Comparison of ENCODE assay signal across 15 mouse cellular contexts in the genomic region with DNA sequence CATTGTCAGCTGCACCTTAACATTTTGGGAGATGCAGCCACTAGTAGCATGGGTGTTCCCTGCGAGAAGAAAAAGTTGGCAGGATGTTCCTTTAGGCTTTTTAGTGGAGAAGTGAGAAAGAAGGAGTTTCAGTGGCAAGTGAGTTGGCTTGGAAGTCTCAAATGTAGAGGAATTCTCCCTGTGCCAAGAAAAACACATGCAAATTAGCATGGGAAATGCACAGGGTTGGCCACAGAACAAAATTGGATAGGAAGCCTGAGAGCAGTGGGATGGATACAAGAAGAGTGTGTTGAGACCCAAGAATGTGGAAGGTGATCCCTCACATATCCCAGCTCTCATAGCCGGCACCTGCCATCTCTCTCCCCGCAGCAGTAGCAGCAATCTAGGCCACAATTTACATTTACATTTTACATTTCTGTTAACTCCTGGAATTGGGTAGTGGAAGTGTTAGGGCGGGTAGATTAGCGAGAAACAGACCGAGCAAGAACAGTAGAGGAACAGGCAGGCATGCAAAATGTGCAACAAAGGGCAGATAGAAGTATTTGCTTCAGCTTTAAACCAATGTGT.
DNase-seq lines count a peak whose midpoint lies in the region; ATAC-seq lines count a peak whose summit lies in the region.
"Had no signal": no experiment of that assay in that cellular context is flagged by ENCODE, and none has a peak within 500 bp of the region (broad histone marks: within the 10 kb centered on the region; RNA-seq: fewer than 3 reads in every experiment).

No protein-coding gene starts in this region.

- intact Hi-C loops in left cerebral cortex, postnatal 36 days (cut with DNase I) = no loop called here

- 51% methylated on average over 6 of the region's 6 CpGs for whole genome bisulfite sequencing in forebrain, embryonic 15.5 days
- WGBS in forebrain, embryonic 12.5 days = 88% methylated on average over 6 of the region's 6 CpGs
- 72% methylated on average over 6 of the region's 6 CpGs for WGBS in kidney, embryonic 15.5 days
- 76% methylated on average over 6 of the region's 6 CpGs for WGBS in neural tube, embryonic 13.5 days

- no peaks in the 10 kb centered on the region for H3K27me3 ChIP-seq in forebrain, embryonic 15.5 days
- H3K27me3 ChIP-seq in forebrain, embryonic 12.5 days = 0 out of 2 replicates have a peak, but pooled peaks cover 4% of the 10 kb centered on the region
- no peaks in the 10 kb centered on the region for H3K27me3 ChIP-seq in kidney, embryonic 15.5 days
- H3K27me3 ChIP-seq in neural tube, embryonic 13.5 days = peaks cover 7% of the 10 kb centered on the region; the same call in 1 of the 2 replicates
- H3K27me3 ChIP-seq: liver, embryonic 15.5 days had no signal

- no peaks in the 10 kb centered on the region for H3K9me3 ChIP-seq in forebrain, embryonic 15.5 days
- H3K9me3 ChIP-seq in forebrain, embryonic 12.5 days = no peaks in the 10 kb centered on the region
- H3K9me3 ChIP-seq in kidney, embryonic 15.5 days (replicated peaks) = no peaks in the 10 kb centered on the region
- H3K9me3 ChIP-seq in neural tube, embryonic 13.5 days = no peaks in the 10 kb centered on the region
- H3K9me3 ChIP-seq: liver, embryonic 15.5 days had no signal

- H3K4me1 ChIP-seq in forebrain, embryonic 15.5 days = peaks cover 21% of the 10 kb centered on the region; the same call in 1 of the 2 replicates
- H3K4me1 ChIP-seq in forebrain, embryonic 12.5 days = peaks cover 7% of the 10 kb centered on the region
- H3K4me1 ChIP-seq in kidney, embryonic 15.5 days = peaks cover 32% of the 10 kb centered on the region
- peaks cover 24% of the 10 kb centered on the region for H3K4me1 ChIP-seq in neural tube, embryonic 13.5 days (replicated peaks)
- H3K4me1 ChIP-seq: liver, embryonic 15.5 days had no signal

- H3K4me3 ChIP-seq in forebrain, embryonic 15.5 days = no peak overlapping the region
- no peak overlapping the region for H3K4me3 ChIP-seq in forebrain, embryonic 12.5 days (replicated peaks)
- H3K4me3 ChIP-seq in kidney, embryonic 15.5 days (replicated peaks) = no peak overlapping the region
- no peak overlapping the region for H3K4me3 ChIP-seq in neural tube, embryonic 13.5 days
- H3K4me3 ChIP-seq: liver, embryonic 15.5 days had no signal

- peak; percentile 71; the same call in 1 of the 2 replicates for ATAC-seq in forebrain, embryonic 15.5 days (replicated peaks)
- no peak for ATAC-seq in forebrain, embryonic 12.5 days (ENCODE audit: low FRiP score)
- no peak for ATAC-seq in kidney, embryonic 15.5 days (replicated peaks; ENCODE audit: low FRiP score)
- no peak for ATAC-seq in neural tube, embryonic 13.5 days (ENCODE audit: low read depth)
- ATAC-seq: intestine, embryonic 16.5 days had no signal

- DNase-seq in kidney, adult 8-10 months = no peak
- no peak for DNase-seq in neural tube, embryonic 10.5 days (ENCODE audit: extremely low spot score, low spot score)
- peak; percentile 8 to 10 for DNase-seq in left cerebral cortex, postnatal 36 days (ENCODE audit: low spot score in 2 of 2)
- no peak for DNase-seq in ovary, postnatal 14 days (ENCODE audit: low spot score)
- DNase-seq: adrenal gland, postnatal 14 days; cerebellum, adult 11-12 months; gastrocnemius, postnatal 14 days; layer of hippocampus, adult 9-11 months; right cerebral cortex, postnatal 4 days had no signal

- H3K4me2 ChIP-seq in forebrain, embryonic 15.5 days (replicated peaks) = no peak overlapping the region
- H3K4me2 ChIP-seq in forebrain, embryonic 12.5 days = no peak overlapping the region
- no peak overlapping the region for H3K4me2 ChIP-seq in kidney, embryonic 15.5 days
- no peak overlapping the region for H3K4me2 ChIP-seq in neural tube, embryonic 13.5 days
- H3K4me2 ChIP-seq: liver, embryonic 15.5 days had no signal

- no peak overlapping the region for H3K9ac ChIP-seq in forebrain, embryonic 15.5 days (replicated peaks)
- H3K9ac ChIP-seq in forebrain, embryonic 12.5 days = no peak overlapping the region
- no peak overlapping the region for H3K9ac ChIP-seq in kidney, embryonic 15.5 days
- H3K9ac ChIP-seq in neural tube, embryonic 13.5 days = no peak overlapping the region
- H3K9ac ChIP-seq: liver, embryonic 15.5 days had no signal

- H3K27ac ChIP-seq in forebrain, embryonic 15.5 days (replicated peaks) = 0 out of 2 replicates have a peak overlapping the region, but pooled peaks have one; percentile 28
- no peak overlapping the region for H3K27ac ChIP-seq in forebrain, embryonic 12.5 days
- H3K27ac ChIP-seq in kidney, embryonic 15.5 days = peak overlapping the region; percentile 23
- H3K27ac ChIP-seq in neural tube, embryonic 13.5 days (replicated peaks) = 0 out of 2 replicates have a peak overlapping the region, but pooled peaks have one; percentile 7
- H3K27ac ChIP-seq: liver, embryonic 15.5 days had no signal

- H3K36me3 ChIP-seq in forebrain, embryonic 15.5 days = no peaks in the 10 kb centered on the region
- H3K36me3 ChIP-seq in forebrain, embryonic 12.5 days (replicated peaks) = no peaks in the 10 kb centered on the region
- no peaks in the 10 kb centered on the region for H3K36me3 ChIP-seq in kidney, embryonic 15.5 days
- no peaks in the 10 kb centered on the region for H3K36me3 ChIP-seq in neural tube, embryonic 13.5 days
- H3K36me3 ChIP-seq: liver, embryonic 15.5 days had no signal

Comparison
In these comparisons a context has a peak if more than half of its experiments do, and no peak if none do; other contexts are left out.
1. DNase-seq: peak in left cerebral cortex, postnatal 36 days (2 of 2); none in kidney, adult 8-10 months (0 of 2), neural tube, embryonic 10.5 days (single experiment) and ovary, postnatal 14 days (single experiment).